Mouse (Mus musculus): Measurements from ENCODE around the gene Gm5129. TPM values are rescaled to one million over a fixed set of nuclear protein-coding genes. Genes with fewer than 3 reads are reported as not detected.

The Gm5129 gene
- not detected for polyA plus RNA-seq (2014; fragmentation: Illumina TruSeq; extraction: RNeasy Lipid Tissue Mini Kit (QIAGEN cat#74804); ENCODE audit: insufficient read depth, low read depth, low replicate concordance)

GRCm38 (mm10) chr5:29735557-29736061 is at the start of gene Gm5129, which contains the start of gene Dnajb6:
Gm5129 (minus strand) TSS chr5:29735936.
Dnajb6 (plus strand) TSS chr5:29735688.

Other genes starting within 250 kb of the Gm5129 start
- 11.0 TPM for gene Ube3c, start 166.7 kb downstream of the Gm5129 start, polyA plus RNA-seq (2014; fragmentation: Illumina TruSeq; extraction: RNeasy Lipid Tissue Mini Kit (QIAGEN cat#74804); ENCODE audit: insufficient read depth, low read depth, low replicate concordance)
- gene Dnajb6, start 248 bp downstream of the Gm5129 start, polyA plus RNA-seq (2014; fragmentation: Illumina TruSeq; extraction: RNeasy Lipid Tissue Mini Kit (QIAGEN cat#74804); ENCODE audit: insufficient read depth, low read depth, low replicate concordance) = 84.7 TPM